Mouse (Mus musculus) small intestine, adult 2 months (tissue): Measurements from ENCODE around the gene Lrtm2. TPM values are rescaled to one million over a fixed set of nuclear protein-coding genes. Genes with fewer than 3 reads are reported as not detected.

Experiments used
- H3K27ac ChIP-seq: fragments of 200-500 bp; 2 replicates; pipeline ENCODE4 v1.5.1; 2012; ENCODE audit warnings: low read depth, low read length, control low read depth, inconsistent platforms; ENCODE audit not compliant: insufficient read depth
- H3K27me3 ChIP-seq: fragments of 200-500 bp; 2 replicates; pipeline ENCODE4 v1.6.1; 2012; ENCODE audit warnings: mild to moderate bottlenecking, moderate library complexity, low read length, inconsistent platforms; ENCODE audit not compliant: control insufficient read depth, insufficient read depth
- H3K36me3 ChIP-seq: fragments of 200-500 bp; 2 replicates; pipeline ENCODE4 v1.6.1; 2012; ENCODE audit warnings: mild to moderate bottlenecking, low read length, control low read depth, inconsistent platforms; ENCODE audit not compliant: control insufficient read depth, insufficient read depth
- H3K4me1 ChIP-seq: fragments of 200-500 bp; 2 replicates; pipeline ENCODE4 v1.6.1; 2012; ENCODE audit warnings: low read length, inconsistent platforms, mixed read lengths; ENCODE audit not compliant: control insufficient read depth, insufficient read depth, insufficient read length
- H3K4me3 ChIP-seq: fragments of 200-500 bp; 2 replicates; pipeline ENCODE4 v1.5.1; 2012; ENCODE audit warnings: low read depth, mild to moderate bottlenecking, control low read depth, inconsistent platforms, low read length, moderate library complexity
- CTCF ChIP-seq: fragments of 200-500 bp; IDR thresholded peaks from 2 replicates; pipeline ENCODE4 v1.5.1; 2012; ENCODE audit warnings: low read depth, mild to moderate bottlenecking, control low read depth, inconsistent platforms, low read length, moderate library complexity, mixed read lengths; ENCODE audit not compliant: insufficient replicate concordance, insufficient read length; ENCODE audit errors: extremely low read depth
- POLR2A ChIP-seq: fragments of 200-500 bp; IDR thresholded peaks from 2 replicates; pipeline ENCODE4 v1.6.1; 2012; ENCODE audit warnings: low read depth, mild to moderate bottlenecking, control low read depth, inconsistent platforms, low read length, moderate library complexity
- WGBS: fragments of 180-500 bp; shearing (Covaris S2); methylation state at CpG from one replicate; pipeline ENCODE4 v1.1.7; 2018; 5-methylcytosine and 5-hydroxymethylcytosine counted together
- polyA plus RNA-seq: library from polyadenylated mRNA; depleted of rRNA; stranded (reverse); fragments of >200 nt; gene quantifications from 2 replicates; pipeline ENCODE4 v1.2.3, GENCODE M21; 2012

Gene Lrtm2
- polyA plus RNA-seq, 1 experiment, result not detected

- Histone ChIP-seq H3K4me1 (no peaks in the 10 kb centered on the region), H3K4me3 (no peak overlapping the region), H3K36me3 (no peaks in the 10 kb centered on the region), H3K27ac (no peak overlapping the region), H3K27me3 (peaks cover 29% of the 10 kb centered on the region)
- 42% methylated on average over 7 of the region's 7 CpGs for WGBS
- TF ChIP-seq POLR2A (no peak), CTCF (no peak)
Observed at GRCm38 (mm10) chr6:119326541-119326940, 4.0 kb downstream of the Lrtm2 start.

- WGBS, result 71% methylated on average over 6 of the region's 6 CpGs
- no peaks in the 10 kb centered on the region for H3K36me3 ChIP-seq
- H3K27me3 ChIP-seq, result peaks cover 24% of the 10 kb centered on the region
- H3K4me1 ChIP-seq, result no peaks in the 10 kb centered on the region
- no peak overlapping the region for H3K27ac ChIP-seq
- H3K4me3 ChIP-seq, result no peak overlapping the region
- TF ChIP-seq POLR2A (no peak), CTCF (no peak)
Observed at GRCm38 (mm10) chr6:119325978-119326377, 4.6 kb downstream of the Lrtm2 start.

GRCm38 (mm10) chr6:119324776-119325175 lies 5.8 kb downstream of the Lrtm2 start:
- WGBS, result 64% methylated on average over 10 of the region's 10 CpGs
- no peak for TF ChIP-seq CTCF
- no peak for TF ChIP-seq POLR2A

GRCm38 (mm10) chr6:119321752-119322151 lies 8.8 kb downstream of the Lrtm2 start:
- Histone ChIP-seq H3K4me1 (no peaks in the 10 kb centered on the region), H3K4me3 (no peak overlapping the region), H3K27me3 (no peaks in the 10 kb centered on the region), H3K36me3 (no peaks in the 10 kb centered on the region), H3K27ac (no peak overlapping the region)
- WGBS, result 70% methylated on average over 7 of the region's 7 CpGs
- TF ChIP-seq POLR2A, result no peak
- no peak for TF ChIP-seq CTCF

More at GRCm38 (mm10) chr6:119324776-119325175, 5.8 kb downstream of the Lrtm2 start:
- Histone ChIP-seq H3K36me3 (no peaks in the 10 kb centered on the region), H3K4me1 (no peaks in the 10 kb centered on the region), H3K27me3 (peaks cover 12% of the 10 kb centered on the region; the same call in 1 of the 2 replicates), H3K27ac (no peak overlapping the region), H3K4me3 (no peak overlapping the region)

- WGBS, result 34% methylated on average over 16 of the region's 16 CpGs
- Histone ChIP-seq H3K4me1 (no peaks in the 10 kb centered on the region), H3K4me3 (no peak overlapping the region), H3K27me3 (no peaks in the 10 kb centered on the region), H3K36me3 (no peaks in the 10 kb centered on the region), H3K27ac (no peak overlapping the region)
- TF ChIP-seq CTCF (no peak), POLR2A (no peak)
Observed at GRCm38 (mm10) chr6:119320481-119320880, 10.1 kb downstream of the Lrtm2 start.

GRCm38 (mm10) chr6:119319358-119319757 lies 11.2 kb downstream of the Lrtm2 start:
- 80% methylated on average over 2 of the region's 2 CpGs for WGBS
- H3K4me3 ChIP-seq, result no peak overlapping the region
- TF ChIP-seq CTCF, result peak; percentile 9; the same call in 1 of the 2 replicates
- TF ChIP-seq POLR2A, result no peak
- no peak overlapping the region for H3K27ac ChIP-seq
- no peaks in the 10 kb centered on the region for H3K27me3 ChIP-seq
- H3K36me3 ChIP-seq, result no peaks in the 10 kb centered on the region
- no peaks in the 10 kb centered on the region for H3K4me1 ChIP-seq

- 88% methylated on average over 9 of the region's 9 CpGs for WGBS
- Histone ChIP-seq H3K27me3 (no peaks in the 10 kb centered on the region), H3K4me1 (no peaks in the 10 kb centered on the region), H3K36me3 (no peaks in the 10 kb centered on the region), H3K4me3 (no peak overlapping the region), H3K27ac (no peak overlapping the region)
- TF ChIP-seq CTCF (no peak), POLR2A (no peak)
Observed at GRCm38 (mm10) chr6:119318732-119319131, 11.8 kb downstream of the Lrtm2 start.
